Mouse (Mus musculus) MEL (cell line): ENCODE measurements around the gene Cavin3.

ENCODE experiments used
- CHD1 ChIP-seq: IDR thresholded peaks from 2 replicates; pipeline ENCODE4 v1.6.1; 2012; ENCODE audit warnings: low read depth, mild to moderate bottlenecking, inconsistent platforms, low read length, improper control_type of control experiment
- CTCF ChIP-seq, 3 experiments: IDR thresholded peaks in 2 of 3; conservative IDR thresholded peaks in 1 of 3; 2 replicates each; pipeline ENCODE4 v1.5.1; 2011 to 2012; ENCODE audit warnings: low read length in 3 of 3, low read depth in 2 of 3, mild to moderate bottlenecking in 2 of 3, improper control_type of control experiment in 1 of 3, inconsistent platforms in 1 of 3, mixed read lengths in 1 of 3, moderate library complexity in 1 of 3; ENCODE audit not compliant: control insufficient read depth in 1 of 3, insufficient read depth in 1 of 3, poor library complexity in 1 of 3, severe bottlenecking in 1 of 3
- USF1 ChIP-seq: IDR thresholded peaks from 2 replicates; pipeline ENCODE4 v1.6.1; 2014; ENCODE audit warnings: low read depth, mild to moderate bottlenecking, inconsistent platforms, low read length, improper control_type of control experiment, moderate library complexity

DNA sequence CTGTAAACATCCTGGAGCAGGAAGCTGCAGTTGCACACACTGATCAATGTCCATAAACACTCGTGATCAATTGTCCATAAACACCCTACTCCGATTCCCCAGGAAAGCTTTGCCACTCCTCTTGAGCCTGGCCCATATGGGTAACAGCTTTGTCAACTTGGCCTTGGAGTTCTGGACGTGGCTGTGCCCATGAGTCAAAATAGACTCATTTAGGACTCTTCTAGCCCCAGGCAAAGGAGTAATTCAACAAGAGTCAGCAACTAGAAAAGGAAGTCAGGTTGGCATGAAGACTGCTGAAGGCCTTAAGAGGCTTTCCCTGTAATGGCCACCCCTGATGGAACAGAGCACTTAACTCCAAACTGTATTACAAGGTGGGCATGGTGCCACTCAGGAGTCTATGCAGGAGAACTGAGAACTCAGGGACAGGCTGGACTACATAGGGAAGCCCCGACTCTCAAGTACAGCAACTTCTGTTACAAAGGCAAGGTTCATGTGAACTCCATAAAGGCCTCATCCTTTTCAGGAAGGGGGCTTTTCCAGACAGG lies 7.3 kb downstream of the Cavin3 start:
- TF ChIP-seq CHD1 (no peak), CTCF (IDR thresholded peaks at IDR 0.05 in 2 of 3, conservative IDR thresholded peaks at IDR 0.05 in 1 of 3; ENCODE audit: control insufficient read depth in 1 of 3, insufficient read depth in 1 of 3, low read depth in 2 of 3, low read length in 3 of 3, poor library complexity in 1 of 3, severe bottlenecking in 1 of 3) (no peak), USF1 (no peak)
